In genomic region chr2:52037882-52038281, GRCm38 (mm10) we compare ENCODE assay signal across 8 mouse cellular contexts. TPM values are rescaled to one million over a fixed set of nuclear protein-coding genes. Genes with fewer than 3 reads are reported as not detected.
DNase-seq lines count a peak whose midpoint lies in the region; ATAC-seq and TF ChIP-seq lines count a peak whose summit lies in the region.

Gene Tnfaip6 (plus strand): TSS chr2:52038009.

- H3K9me3 ChIP-seq in embryonic facial prominence, embryonic 14.5 days (ENCODE audit: control insufficient read depth, low read length): no peaks in the 10 kb centered on the region
- H3K9me3 ChIP-seq in limb, embryonic 11.5 days (ENCODE audit: control insufficient read depth, low read length): no peaks in the 10 kb centered on the region
- no peaks in the 10 kb centered on the region for H3K9me3 ChIP-seq in midbrain, embryonic 10.5 days (replicated peaks)

- peak within 1 kb of the TSS; percentile 60 for H3K4me2 ChIP-seq in embryonic facial prominence, embryonic 14.5 days (ENCODE audit: low read depth, low read length)
- peak within 1 kb of the TSS; percentile 61 for H3K4me2 ChIP-seq in limb, embryonic 11.5 days (ENCODE audit: low read depth, severe bottlenecking)

- peak within 1 kb of the TSS; percentile 52 for H3K4me3 ChIP-seq in embryonic facial prominence, embryonic 14.5 days (ENCODE audit: low read depth, low read length)
- peak within 1 kb of the TSS; percentile 38 for H3K4me3 ChIP-seq in kidney, adult 2 months (ENCODE audit: insufficient read depth, low read depth, low read length)
- peak within 1 kb of the TSS; percentile 43 for H3K4me3 ChIP-seq in limb, embryonic 11.5 days (ENCODE audit: low read depth, low read length)
- peak within 1 kb of the TSS; percentile 61 for H3K4me3 ChIP-seq in midbrain, embryonic 10.5 days

- peaks cover 3% of the 10 kb centered on the region for H3K4me1 ChIP-seq in embryonic facial prominence, embryonic 14.5 days (ENCODE audit: control insufficient read depth, insufficient read depth, low read length)
- 0 out of 2 replicates have a peak, but pooled peaks cover 3% of the 10 kb centered on the region for H3K4me1 ChIP-seq in kidney, adult 2 months (ENCODE audit: control insufficient read depth, insufficient read depth, low read length)
- H3K4me1 ChIP-seq in limb, embryonic 11.5 days (ENCODE audit: control insufficient read depth, insufficient read depth, low read length): peaks cover 3% of the 10 kb centered on the region
- peaks cover 23% of the 10 kb centered on the region for H3K4me1 ChIP-seq in midbrain, embryonic 10.5 days

- no peak for TF ChIP-seq CTCF in kidney, adult 2 months (conservative IDR thresholded peaks at IDR 0.05; ENCODE audit: insufficient read depth, insufficient read length, low read depth, low read length)

- H3K27me3 ChIP-seq in embryonic facial prominence, embryonic 14.5 days (replicated peaks; ENCODE audit: control insufficient read depth, insufficient read depth, low read length): no peaks in the 10 kb centered on the region
- H3K27me3 ChIP-seq in kidney, adult 2 months (replicated peaks; ENCODE audit: control insufficient read depth, insufficient read depth, low read length): peaks cover 1% of the 10 kb centered on the region; the same call in 1 of the 2 replicates
- no peaks in the 10 kb centered on the region for H3K27me3 ChIP-seq in limb, embryonic 11.5 days (ENCODE audit: control insufficient read depth, insufficient read depth, low read length)
- H3K27me3 ChIP-seq in midbrain, embryonic 10.5 days (ENCODE audit: low read depth, poor library complexity, severe bottlenecking): no peaks in the 10 kb centered on the region; the same call in 1 of the 2 replicates

- ATAC-seq in embryonic facial prominence, embryonic 14.5 days (ENCODE audit: low read depth): peak; percentile 74
- peak; percentile 80 for ATAC-seq in limb, embryonic 11.5 days (ENCODE audit: insufficient number of reproducible peaks, low FRiP score, low TSS enrichment, low read depth)
- ATAC-seq in erythroid progenitor cell, adult 5-6 weeks (replicated peaks; ENCODE audit: low FRiP score, poor library complexity, severe bottlenecking): no peak

- no peak for TF ChIP-seq POLR2A in kidney, adult 2 months (IDR thresholded peaks at IDR 0.05; ENCODE audit: low read depth, low read length)

- peak within 1 kb of the TSS; percentile 62 for H3K9ac ChIP-seq in embryonic facial prominence, embryonic 14.5 days (ENCODE audit: low read depth, low read length)
- peak within 1 kb of the TSS; percentile 69 for H3K9ac ChIP-seq in limb, embryonic 11.5 days (ENCODE audit: low read length)

- H3K27ac ChIP-seq in embryonic facial prominence, embryonic 14.5 days (replicated peaks; ENCODE audit: low read depth, low read length): peak within 1 kb of the TSS; percentile 82
- H3K27ac ChIP-seq in kidney, adult 2 months (ENCODE audit: insufficient read depth, low read depth, low read length): no peak within 1 kb of the TSS
- H3K27ac ChIP-seq in limb, embryonic 11.5 days (replicated peaks; ENCODE audit: low read depth, low read length): peak within 1 kb of the TSS; percentile 36
- H3K27ac ChIP-seq in midbrain, embryonic 10.5 days (replicated peaks): peak within 1 kb of the TSS; percentile 81

- WGBS in embryonic facial prominence, embryonic 14.5 days: 1% methylated on average over 17 of the region's 17 CpGs
- WGBS in kidney, adult 2 months: 2% methylated on average over 17 of the region's 17 CpGs
- under 1% methylated on average over 17 of the region's 17 CpGs for WGBS in limb, embryonic 11.5 days
- WGBS in midbrain, embryonic 10.5 days: 1% methylated on average over 17 of the region's 17 CpGs

- no peaks in the 10 kb centered on the region for H3K36me3 ChIP-seq in embryonic facial prominence, embryonic 14.5 days (ENCODE audit: control insufficient read depth, insufficient read depth, low read length)
- no peaks in the 10 kb centered on the region for H3K36me3 ChIP-seq in kidney, adult 2 months (ENCODE audit: control insufficient read depth, insufficient read depth, low read length)
- H3K36me3 ChIP-seq in limb, embryonic 11.5 days (ENCODE audit: control insufficient read depth, insufficient read depth, low read length): no peaks in the 10 kb centered on the region
- H3K36me3 ChIP-seq in midbrain, embryonic 10.5 days: no peaks in the 10 kb centered on the region

- DNase-seq in adrenal gland, postnatal 36 days: peak; percentile 68 to 74
- DNase-seq in embryonic facial prominence, embryonic 14.5 days (ENCODE audit: low spot score): peak; percentile 96
- peak; percentile 76 to 83 for DNase-seq in heart, adult 9 months (ENCODE audit: low spot score in 2 of 2)
- DNase-seq in kidney, adult 2 months: peak; percentile 50
- peak; percentile 80 for DNase-seq in limb, embryonic 11.5 days (ENCODE audit: low spot score)
- peak; percentile 52 for DNase-seq in midbrain, embryonic 10.5 days (ENCODE audit: low spot score)
- DNase-seq in right cerebral cortex, postnatal 4 days: peak; percentile 7

RNA-seq across cellular contexts. Expression of gene Tnfaip6, which starts in this region (rescaled TPM):
- 10 to 100 TPM in 1 of 2 experiments, 1 to 10 TPM in 1; 2.6 to 14.5 TPM for total RNA-seq in adrenal gland, postnatal 36 days (2021)
- polyA plus RNA-seq in embryonic facial prominence, embryonic 14.5 days (2014; fragmentation: Nextera tagmentation; extraction: Ambion mirVana): 22.7 and 23.4 TPM in 2 replicates
- polyA plus RNA-seq in kidney, adult 2 months (2012; rRNA removed): 0.07 and 0.28 TPM in 2 replicates
- 46.3 and 46.9 TPM in 2 replicates for polyA plus RNA-seq in limb, embryonic 11.5 days (2014; fragmentation: Nextera tagmentation; extraction: Ambion mirVana)
- 19.4 and 21.6 TPM in 2 replicates for polyA plus RNA-seq in midbrain, embryonic 10.5 days (2016; fragmentation: Nextera tagmentation; extraction: Ambion mirVana)
- not detected in 2 replicates for total RNA-seq in erythroid progenitor cell, adult 5-6 weeks (2015; ENCODE audit: low replicate concordance)
- not detected in 2 replicates for total RNA-seq in erythroid progenitor cell, adult 5-6 weeks (2017; ENCODE audit: low replicate concordance)

Comparison
In these comparisons a context has a peak if more than half of its experiments do, and no peak if none do; other contexts are left out.
1. RNA of gene Tnfaip6 (polyA plus RNA-seq): 46.3 to 46.9 TPM in limb, embryonic 11.5 days, 22.7 to 23.4 TPM in embryonic facial prominence, embryonic 14.5 days and 19.4 to 21.6 TPM in midbrain, embryonic 10.5 days; 0.07 to 0.28 TPM in kidney, adult 2 months; every median in the first group is over 10 times any median in the second.
2. Peak in DNase-seq and H3K4me3 ChIP-seq in kidney, adult 2 months; RNA of the gene not detected or under 1 TPM.
3. DNase-seq: peak in every context shown above with its lines; median percentile 96 in embryonic facial prominence, embryonic 14.5 days; 80 in limb, embryonic 11.5 days; 80 in heart, adult 9 months; 71 in adrenal gland, postnatal 36 days; 52 in midbrain, embryonic 10.5 days; 50 in kidney, adult 2 months; 7 in right cerebral cortex, postnatal 4 days.
4. Peak in every context shown above with its lines, with median percentiles within 50 percentile points of each other: H3K4me3 ChIP-seq.